Mouse (Mus musculus) c-Kit-positive CD71-positive TER-119-positive erythroid progenitor cells, embryonic 14.5 days (primary cell): ENCODE measurements around the gene Dapk2.
A peak's percentile ranks its signal among the peaks of the same experiment; 100 is the strongest.

Source experiments
- DNase-seq: peaks from one replicate; pipeline ENCODE4 v3.0.0-alpha.2; 2013; ENCODE audit warnings: low spot score

The Dapk2 gene

GRCm38 (mm10) chr9:66186426-66186825, 28.4 kb downstream of the Dapk2 start:
- peak; percentile 44 for DNase-seq

GRCm38 (mm10) chr9:66189026-66189425, 31.0 kb downstream of the Dapk2 start:
- no peak for DNase-seq

GRCm38 (mm10) chr9:66194003-66194402, 36.0 kb downstream of the Dapk2 start:
- peak; percentile 42 for DNase-seq

- DNase-seq: no peak
These were observed 38.5 kb downstream of the Dapk2 start for GRCm38 (mm10) chr9:66196561-66196960.

GRCm38 (mm10) chr9:66198533-66198932, 40.5 kb downstream of the Dapk2 start:
- DNase-seq: no peak

- no peak for DNase-seq
These were observed 41.8 kb downstream of the Dapk2 start for GRCm38 (mm10) chr9:66199657-66200410.

GRCm38 (mm10) chr9:66200411-66200789, 42.4 kb downstream of the Dapk2 start:
- DNase-seq: peak; percentile 61

- DNase-seq: peak; percentile 57
These were observed 43.6 kb downstream of the Dapk2 start for GRCm38 (mm10) chr9:66201665-66202064.

GRCm38 (mm10) chr9:66202463-66202862, 44.4 kb downstream of the Dapk2 start:
- no peak for DNase-seq

GRCm38 (mm10) chr9:66205702-66206101, 47.7 kb downstream of the Dapk2 start:
- no peak for DNase-seq

- DNase-seq: no peak
These were observed 48.8 kb downstream of the Dapk2 start for GRCm38 (mm10) chr9:66206825-66207224.

GRCm38 (mm10) chr9:66211420-66211819, 53.4 kb downstream of the Dapk2 start:
- no peak for DNase-seq

GRCm38 (mm10) chr9:66212088-66212487, 54.1 kb downstream of the Dapk2 start:
- DNase-seq: no peak

GRCm38 (mm10) chr9:66212802-66213201, 54.8 kb downstream of the Dapk2 start:
- DNase-seq: no peak

- peak; percentile 77 for DNase-seq
These were observed 55.5 kb downstream of the Dapk2 start for GRCm38 (mm10) chr9:66213386-66214032.

GRCm38 (mm10) chr9:66215551-66215950, 57.5 kb downstream of the Dapk2 start:
- no peak for DNase-seq

GRCm38 (mm10) chr9:66217970-66218369, 59.9 kb downstream of the Dapk2 start:
- no peak for DNase-seq

- DNase-seq: no peak
These were observed 61.1 kb downstream of the Dapk2 start for GRCm38 (mm10) chr9:66218917-66219725.

GRCm38 (mm10) chr9:66223872-66224271, 65.8 kb downstream of the Dapk2 start:
- DNase-seq: no peak

GRCm38 (mm10) chr9:66225737-66226485, 67.9 kb downstream of the Dapk2 start:
- DNase-seq: peak; percentile 38

- no peak for DNase-seq
These were observed 70.6 kb downstream of the Dapk2 start for GRCm38 (mm10) chr9:66228456-66229151.
